Mouse (Mus musculus) hindbrain, embryonic 14.5 days (tissue): ENCODE measurements around the gene Mavs. TPM values are rescaled to one million over a fixed set of nuclear protein-coding genes. Genes with fewer than 3 reads are reported as not detected.

Experiments used
- ATAC-seq: fragments of 200-750 bp; cut with Nextera tagmentation; 2 replicates; pipeline ENCODE4 v1.8.0; 2017; ENCODE audit warnings: moderate number of reproducible peaks, mild to moderate bottlenecking, moderate TSS enrichment, moderate library complexity; ENCODE audit not compliant: low FRiP score
- DNase-seq: peaks from one replicate; pipeline ENCODE4 v3.0.0-alpha.2; 2015; ENCODE audit warnings: low spot score
- H3K27ac ChIP-seq: fragments of 300-500 bp; sonication (generic); 2 replicates; pipeline ENCODE4 v1.5.1; 2014; ENCODE audit warnings: mild to moderate bottlenecking, moderate library complexity
- H3K27me3 ChIP-seq: fragments of 300-500 bp; sonication (generic); 2 replicates; pipeline ENCODE4 v1.6.1; 2014; ENCODE audit warnings: mild to moderate bottlenecking, low read length, mixed read lengths; ENCODE audit not compliant: control insufficient read depth, insufficient read depth
- H3K36me3 ChIP-seq: fragments of 300-500 bp; sonication (generic); replicated peaks from 2 replicates; pipeline ENCODE4 v1.6.1; 2014; ENCODE audit not compliant: control insufficient read depth, insufficient read depth
- H3K4me1 ChIP-seq: fragments of 300-500 bp; sonication (generic); replicated peaks from 2 replicates; pipeline ENCODE4 v1.6.1; 2014; ENCODE audit warnings: antibody characterized with exemption, low read length, mixed read lengths; ENCODE audit not compliant: control insufficient read depth, insufficient read depth
- H3K4me2 ChIP-seq: fragments of 300-500 bp; sonication (generic); replicated peaks from 2 replicates; pipeline ENCODE4 v1.6.1; 2014; ENCODE audit warnings: mild to moderate bottlenecking, moderate library complexity
- H3K4me3 ChIP-seq: fragments of 300-500 bp; sonication (generic); replicated peaks from 2 replicates; pipeline ENCODE4 v1.5.1; 2014; ENCODE audit warnings: mild to moderate bottlenecking, low read length
- H3K9ac ChIP-seq: fragments of 300-500 bp; sonication (generic); 2 replicates; pipeline ENCODE4 v1.6.1; 2014
- H3K9me3 ChIP-seq: fragments of 300-500 bp; sonication (generic); 2 replicates; pipeline ENCODE4 v1.6.1; 2016; ENCODE audit warnings: low read length; ENCODE audit not compliant: control insufficient read depth
- WGBS: fragments of 180-500 bp; shearing (Covaris S2); extraction: QIAGEN DNeasy Blood & Tissue Kit; methylation state at CpG from one replicate; pipeline ENCODE4 v1.1.7; 2014; 5-methylcytosine and 5-hydroxymethylcytosine counted together
- polyA plus RNA-seq: library from polyadenylated mRNA; unstranded; fragments of >200 nt; fragmentation: Nextera tagmentation; extraction: Ambion mirVana; gene quantifications from 2 replicates; pipeline ENCODE4 v1.2.1, GENCODE M21; 2014

Gene Mavs
- polyA plus RNA-seq, 1 experiment from 2014 or later: 5.8 TPM

- Histone ChIP-seq H3K9ac (no peak overlapping the region), H3K4me1 (no peaks in the 10 kb centered on the region), H3K27me3 (no peaks in the 10 kb centered on the region), H3K36me3 (no peaks in the 10 kb centered on the region), H3K27ac (0 out of 2 replicates have a peak overlapping the region, but pooled peaks have one; percentile 9), H3K9me3 (no peaks in the 10 kb centered on the region), H3K4me2 (no peak overlapping the region), H3K4me3 (no peak overlapping the region)
- DNase-seq (no peak), ATAC-seq (no peak)
- WGBS: 84% methylated on average over 2 of the region's 2 CpGs
These were observed 20.5 kb downstream of the Mavs start for GRCm38 (mm10) chr2:131254329-131254713.

- no peaks in the 10 kb centered on the region for H3K9me3 ChIP-seq
- 53% methylated on average over 3 of the region's 3 CpGs for WGBS
- ATAC-seq: no peak
These were observed 21.9 kb downstream of the Mavs start for GRCm38 (mm10) chr2:131255738-131256137.

GRCm38 (mm10) chr2:131258693-131259092 lies 24.8 kb downstream of the Mavs start:
- DNase-seq: no peak
- Histone ChIP-seq H3K27ac (no peak overlapping the region), H3K36me3 (no peaks in the 10 kb centered on the region), H3K9ac (no peak overlapping the region), H3K4me2 (no peak overlapping the region), H3K27me3 (no peaks in the 10 kb centered on the region), H3K4me1 (peaks cover 12% of the 10 kb centered on the region), H3K4me3 (no peak overlapping the region), H3K9me3 (no peaks in the 10 kb centered on the region)
- no peak for ATAC-seq
- WGBS: 86% methylated on average over 8 of the region's 8 CpGs

More at GRCm38 (mm10) chr2:131255738-131256137, 21.9 kb downstream of the Mavs start:
- no peak overlapping the region for H3K9ac ChIP-seq
- H3K4me3 ChIP-seq: no peak overlapping the region
- no peak overlapping the region for H3K27ac ChIP-seq
- H3K4me2 ChIP-seq: no peak overlapping the region
- H3K27me3 ChIP-seq: no peaks in the 10 kb centered on the region
- H3K36me3 ChIP-seq: no peaks in the 10 kb centered on the region
- no peak for DNase-seq
- H3K4me1 ChIP-seq: no peaks in the 10 kb centered on the region

GRCm38 (mm10) chr2:131260544-131261307 lies 26.9 kb downstream of the Mavs start:
- DNase-seq (no peak), ATAC-seq (no peak)
- no peaks in the 10 kb centered on the region for H3K9me3 ChIP-seq
- H3K4me3 ChIP-seq: no peak overlapping the region
- H3K9ac ChIP-seq: 0 out of 2 replicates have a peak overlapping the region, but pooled peaks have one; percentile 75
- H3K27ac ChIP-seq: no peak overlapping the region; the same call in 1 of the 2 replicates
- H3K27me3 ChIP-seq: no peaks in the 10 kb centered on the region
- H3K4me1 ChIP-seq: peaks cover 30% of the 10 kb centered on the region
- 71% methylated on average over 9 of the region's 9 CpGs for WGBS
- no peaks in the 10 kb centered on the region for H3K36me3 ChIP-seq
- H3K4me2 ChIP-seq: no peak overlapping the region

- DNase-seq (no peak), ATAC-seq (peak; percentile 83)
- no peaks in the 10 kb centered on the region for H3K27me3 ChIP-seq
- H3K36me3 ChIP-seq: no peaks in the 10 kb centered on the region
- H3K4me2 ChIP-seq: peak overlapping the region; percentile 64
- WGBS: 2% methylated on average over 10 of the region's 10 CpGs
- H3K9me3 ChIP-seq: no peaks in the 10 kb centered on the region
- H3K9ac ChIP-seq: peak overlapping the region; percentile 75
- peaks cover 30% of the 10 kb centered on the region for H3K4me1 ChIP-seq
- H3K4me3 ChIP-seq: peak overlapping the region; percentile 68
- H3K27ac ChIP-seq: peak overlapping the region; percentile 95
These were observed 27.8 kb downstream of the Mavs start for GRCm38 (mm10) chr2:131261481-131262212.

- H3K27ac ChIP-seq: peak within 1 kb of the TSS; percentile 95
- H3K27me3 ChIP-seq: no peaks in the 10 kb centered on the region
- peak within 1 kb of the TSS; percentile 65 for H3K4me2 ChIP-seq
- H3K9me3 ChIP-seq: no peaks in the 10 kb centered on the region
- WGBS: under 1% methylated on average over 27 of the region's 49 CpGs
- H3K4me1 ChIP-seq: peaks cover 30% of the 10 kb centered on the region
- peak within 1 kb of the TSS; percentile 68 for H3K4me3 ChIP-seq
- H3K36me3 ChIP-seq: no peaks in the 10 kb centered on the region
- peak; percentile 97 for DNase-seq
- peak; percentile 100 for ATAC-seq
- peak within 1 kb of the TSS; percentile 84 for H3K9ac ChIP-seq
These were observed 28.4 kb downstream of the Mavs start, which contains the start of gene Pank2 for GRCm38 (mm10) chr2:131262213-131262672. Pank2 (plus strand) TSS chr2:131262495.

- peak overlapping the region; percentile 94 for H3K27ac ChIP-seq
- H3K9ac ChIP-seq: peak overlapping the region; percentile 84
- no peaks in the 10 kb centered on the region for H3K27me3 ChIP-seq
- H3K4me1 ChIP-seq: peaks cover 30% of the 10 kb centered on the region
- H3K9me3 ChIP-seq: no peaks in the 10 kb centered on the region
- no peaks in the 10 kb centered on the region for H3K36me3 ChIP-seq
- ATAC-seq: peak; percentile 73
- peak; percentile 61 for DNase-seq
- peak overlapping the region; percentile 65 for H3K4me2 ChIP-seq
- peak overlapping the region; percentile 68 for H3K4me3 ChIP-seq
- under 1% methylated on average over 46 of the region's 59 CpGs for WGBS
These were observed 29.1 kb downstream of the Mavs start for GRCm38 (mm10) chr2:131262680-131263670.

GRCm38 (mm10) chr2:131264027-131264426 lies 30.2 kb downstream of the Mavs start:
- no peak for DNase-seq
- Histone ChIP-seq H3K9ac (0 out of 2 replicates have a peak overlapping the region, but pooled peaks have one; percentile 31), H3K4me3 (0 out of 2 replicates have a peak overlapping the region, but pooled peaks have one; percentile 68), H3K27me3 (no peaks in the 10 kb centered on the region), H3K4me2 (peak overlapping the region; percentile 65), H3K9me3 (no peaks in the 10 kb centered on the region), H3K4me1 (peaks cover 30% of the 10 kb centered on the region), H3K27ac (no peak overlapping the region), H3K36me3 (no peaks in the 10 kb centered on the region)
- WGBS: 77% methylated on average over 6 of the region's 6 CpGs
- no peak for ATAC-seq
